Mouse (Mus musculus): ENCODE data around the gene Gm29797. TPM values are rescaled to one million over a fixed set of nuclear protein-coding genes. Genes with fewer than 3 reads are reported as not detected.

The Gm29797 gene
- polyA plus RNA-seq (2015; fragmentation: Nextera tagmentation; extraction: Ambion mirVana): not detected in 2 replicates

- ATAC-seq (replicated peaks): no peak
- Histone ChIP-seq H3K9me3 (no peaks in the 10 kb centered on the region), H3K27ac (no peak within 1 kb of the TSS), H3K27me3 (replicated peaks) (no peaks in the 10 kb centered on the region), H3K4me3 (no peak within 1 kb of the TSS), H3K4me1 (peaks cover 6% of the 10 kb centered on the region; the same call in 1 of the 2 replicates), H3K36me3 (replicated peaks) (peaks cover 34% of the 10 kb centered on the region), H3K4me2 (no peak within 1 kb of the TSS), H3K9ac (no peak within 1 kb of the TSS)
- 76% methylated on average over 3 of the region's 3 CpGs for WGBS
These were observed at the start of gene Gm29797 for GRCm38 (mm10) chr2:181656734-181657133. Gm29797 (plus strand) TSS chr2:181657034.

GRCm38 (mm10) chr2:181618761-181619495 lies 37.9 kb upstream of the Gm29797 start:
- Histone ChIP-seq H3K9ac (no peak overlapping the region), H3K4me1 (no peaks in the 10 kb centered on the region), H3K36me3 (replicated peaks) (peaks cover 38% of the 10 kb centered on the region), H3K4me2 (no peak overlapping the region), H3K4me3 (no peak overlapping the region), H3K9me3 (no peaks in the 10 kb centered on the region), H3K27me3 (replicated peaks) (no peaks in the 10 kb centered on the region), H3K27ac (no peak overlapping the region)
- 89% methylated on average over 5 of the region's 5 CpGs for WGBS
- no peak for ATAC-seq (replicated peaks)

- peaks cover 33% of the 10 kb centered on the region; the same call in 1 of the 2 replicates for H3K36me3 ChIP-seq (replicated peaks)
- H3K4me2 ChIP-seq: no peak overlapping the region
- no peak for ATAC-seq (replicated peaks)
- no peaks in the 10 kb centered on the region for H3K4me1 ChIP-seq
- H3K27me3 ChIP-seq (replicated peaks): no peaks in the 10 kb centered on the region
- no peak overlapping the region for H3K27ac ChIP-seq
- H3K4me3 ChIP-seq: no peak overlapping the region
- no peaks in the 10 kb centered on the region for H3K9me3 ChIP-seq
- no peak overlapping the region for H3K9ac ChIP-seq
These were observed 33.4 kb upstream of the Gm29797 start for GRCm38 (mm10) chr2:181623401-181623800.

- no peak overlapping the region for H3K9ac ChIP-seq
- ATAC-seq (replicated peaks): no peak
- no peak overlapping the region for H3K4me2 ChIP-seq
- H3K36me3 ChIP-seq (replicated peaks): peaks cover 27% of the 10 kb centered on the region
- H3K4me1 ChIP-seq: no peaks in the 10 kb centered on the region
- H3K4me3 ChIP-seq: no peak overlapping the region
- H3K27ac ChIP-seq: no peak overlapping the region
- no peaks in the 10 kb centered on the region for H3K9me3 ChIP-seq
- no peaks in the 10 kb centered on the region for H3K27me3 ChIP-seq (replicated peaks)
These were observed 28.4 kb upstream of the Gm29797 start for GRCm38 (mm10) chr2:181628471-181628870.

GRCm38 (mm10) chr2:181632624-181633023 lies 24.2 kb upstream of the Gm29797 start:
- no peak overlapping the region for H3K27ac ChIP-seq
- no peak overlapping the region for H3K4me3 ChIP-seq
- no peak overlapping the region for H3K4me2 ChIP-seq
- 94% methylated on average over 6 of the region's 6 CpGs for WGBS
- no peak overlapping the region for H3K9ac ChIP-seq
- no peaks in the 10 kb centered on the region for H3K27me3 ChIP-seq (replicated peaks)
- H3K9me3 ChIP-seq: no peaks in the 10 kb centered on the region
- no peaks in the 10 kb centered on the region for H3K4me1 ChIP-seq
- peaks cover 51% of the 10 kb centered on the region for H3K36me3 ChIP-seq (replicated peaks)
- no peak for ATAC-seq (replicated peaks)

- H3K4me1 ChIP-seq: no peaks in the 10 kb centered on the region
- no peak overlapping the region for H3K4me3 ChIP-seq
- H3K9me3 ChIP-seq: no peaks in the 10 kb centered on the region
- H3K9ac ChIP-seq: no peak overlapping the region
- no peak overlapping the region for H3K4me2 ChIP-seq
- WGBS: 91% methylated on average over 3 of the region's 3 CpGs
- no peak overlapping the region for H3K27ac ChIP-seq
- peaks cover 67% of the 10 kb centered on the region for H3K36me3 ChIP-seq (replicated peaks)
- ATAC-seq (replicated peaks): no peak
- H3K27me3 ChIP-seq (replicated peaks): no peaks in the 10 kb centered on the region
These were observed 21.0 kb upstream of the Gm29797 start for GRCm38 (mm10) chr2:181635865-181636264.

GRCm38 (mm10) chr2:181644361-181644760 lies 12.5 kb upstream of the Gm29797 start:
- Histone ChIP-seq H3K36me3 (replicated peaks) (peaks cover 33% of the 10 kb centered on the region), H3K27me3 (replicated peaks) (no peaks in the 10 kb centered on the region)
- WGBS: 96% methylated on average over 2 of the region's 2 CpGs

GRCm38 (mm10) chr2:181645666-181646065 lies 11.2 kb upstream of the Gm29797 start:
- H3K27ac ChIP-seq: no peak overlapping the region
- WGBS: 86% methylated on average over 3 of the region's 3 CpGs
- no peak overlapping the region for H3K4me2 ChIP-seq
- H3K4me1 ChIP-seq: no peaks in the 10 kb centered on the region
- H3K36me3 ChIP-seq (replicated peaks): peaks cover 35% of the 10 kb centered on the region
- no peak for ATAC-seq (replicated peaks)
- H3K27me3 ChIP-seq (replicated peaks): no peaks in the 10 kb centered on the region
- no peak overlapping the region for H3K9ac ChIP-seq
- no peaks in the 10 kb centered on the region for H3K9me3 ChIP-seq
- no peak overlapping the region for H3K4me3 ChIP-seq

More at GRCm38 (mm10) chr2:181644361-181644760, 12.5 kb upstream of the Gm29797 start:
- Histone ChIP-seq H3K9ac (no peak overlapping the region), H3K27ac (no peak overlapping the region), H3K4me1 (no peaks in the 10 kb centered on the region), H3K4me2 (no peak overlapping the region), H3K4me3 (no peak overlapping the region), H3K9me3 (no peaks in the 10 kb centered on the region)
- no peak for ATAC-seq (replicated peaks)

GRCm38 (mm10) chr2:181646626-181647472 lies 10.0 kb upstream of the Gm29797 start:
- no peaks in the 10 kb centered on the region for H3K27me3 ChIP-seq (replicated peaks)
- no peak for ATAC-seq (replicated peaks)
- H3K36me3 ChIP-seq (replicated peaks): peaks cover 36% of the 10 kb centered on the region
- no peaks in the 10 kb centered on the region for H3K9me3 ChIP-seq
- H3K27ac ChIP-seq: no peak overlapping the region
- H3K4me3 ChIP-seq: no peak overlapping the region
- H3K9ac ChIP-seq: no peak overlapping the region
- H3K4me2 ChIP-seq: no peak overlapping the region
- WGBS: 96% methylated on average over 6 of the region's 6 CpGs
- no peaks in the 10 kb centered on the region for H3K4me1 ChIP-seq

GRCm38 (mm10) chr2:181648926-181649325 lies 7.9 kb upstream of the Gm29797 start:
- H3K36me3 ChIP-seq (replicated peaks): peaks cover 46% of the 10 kb centered on the region
- no peak overlapping the region for H3K4me2 ChIP-seq
- no peak overlapping the region for H3K4me3 ChIP-seq
- H3K9me3 ChIP-seq: no peaks in the 10 kb centered on the region
- H3K9ac ChIP-seq: no peak overlapping the region
- no peaks in the 10 kb centered on the region for H3K27me3 ChIP-seq (replicated peaks)
- ATAC-seq (replicated peaks): no peak
- no peaks in the 10 kb centered on the region for H3K4me1 ChIP-seq
- 81% methylated on average over 10 of the region's 10 CpGs for WGBS
- no peak overlapping the region for H3K27ac ChIP-seq

GRCm38 (mm10) chr2:181653065-181653464 lies 3.8 kb upstream of the Gm29797 start:
- peaks cover 55% of the 10 kb centered on the region for H3K36me3 ChIP-seq (replicated peaks)
- no peak overlapping the region for H3K9ac ChIP-seq
- H3K4me1 ChIP-seq: no peaks in the 10 kb centered on the region
- H3K9me3 ChIP-seq: no peaks in the 10 kb centered on the region
- H3K4me2 ChIP-seq: no peak overlapping the region
- H3K27me3 ChIP-seq (replicated peaks): no peaks in the 10 kb centered on the region
- ATAC-seq (replicated peaks): no peak
- H3K4me3 ChIP-seq: no peak overlapping the region
- no peak overlapping the region for H3K27ac ChIP-seq

- Histone ChIP-seq H3K4me1 (no peaks in the 10 kb centered on the region), H3K27ac (no peak overlapping the region), H3K9ac (no peak overlapping the region), H3K36me3 (replicated peaks) (peaks cover 55% of the 10 kb centered on the region), H3K4me3 (no peak overlapping the region), H3K27me3 (replicated peaks) (no peaks in the 10 kb centered on the region), H3K4me2 (no peak overlapping the region), H3K9me3 (no peaks in the 10 kb centered on the region)
- no peak for ATAC-seq (replicated peaks)
- WGBS: 94% methylated on average over 1 of the region's 1 CpGs
These were observed 3.3 kb upstream of the Gm29797 start for GRCm38 (mm10) chr2:181653523-181653922.

All from midbrain, embryonic 15.5 days (tissue).